Mouse (Mus musculus) cerebellum, postnatal 14 days (tissue): ENCODE measurements around the gene Ablim1.

ENCODE experiments used
- DNase-seq, 2 experiments: peaks; one replicate each; pipeline ENCODE4 v3.0.0; 2021; ENCODE audit warnings: mixed read lengths in 2 of 2

Ablim1 gene

DNA sequence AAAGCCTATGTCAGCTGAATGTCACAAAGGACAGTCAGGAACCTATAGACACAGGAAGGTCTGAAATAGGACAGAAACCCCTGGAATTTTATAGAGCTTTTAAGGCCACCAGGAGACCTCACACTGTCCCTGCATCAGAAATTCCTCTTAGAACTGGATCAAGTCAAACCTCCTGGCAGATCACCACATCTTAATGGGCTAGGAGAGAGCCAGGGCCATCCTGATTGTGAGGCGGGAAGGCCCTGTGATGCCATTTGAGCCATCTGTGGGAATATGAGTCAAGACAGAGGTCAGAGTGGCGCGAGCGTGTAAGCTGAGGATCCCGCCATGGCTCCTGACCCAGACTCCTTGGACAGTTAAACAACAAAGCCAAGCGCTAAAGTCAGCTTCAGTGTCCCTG, 133.4 kb downstream of the Ablim1 start:
- peak; percentile 53 to 56 for DNase-seq

DNA sequence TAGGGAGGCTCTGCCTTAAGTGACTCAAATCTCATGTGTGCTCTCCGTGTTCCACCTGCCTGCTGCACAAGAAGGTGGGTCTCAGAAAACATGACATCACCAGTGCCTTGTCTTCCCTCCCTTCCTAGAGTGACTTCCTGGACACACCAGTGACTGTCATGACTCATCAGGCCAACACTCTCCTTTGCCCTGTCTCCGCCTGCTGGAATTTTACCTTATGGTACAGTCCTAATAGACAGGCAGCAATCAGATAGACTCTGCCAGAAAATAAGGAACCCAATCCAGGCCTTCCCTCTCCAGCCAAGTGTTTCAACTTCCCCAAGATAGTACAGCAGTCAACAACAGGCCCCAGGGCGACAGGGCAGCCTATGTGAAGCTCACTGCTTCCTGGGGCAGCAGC, 133.8 kb downstream of the Ablim1 start:
- no peak for DNase-seq

DNA sequence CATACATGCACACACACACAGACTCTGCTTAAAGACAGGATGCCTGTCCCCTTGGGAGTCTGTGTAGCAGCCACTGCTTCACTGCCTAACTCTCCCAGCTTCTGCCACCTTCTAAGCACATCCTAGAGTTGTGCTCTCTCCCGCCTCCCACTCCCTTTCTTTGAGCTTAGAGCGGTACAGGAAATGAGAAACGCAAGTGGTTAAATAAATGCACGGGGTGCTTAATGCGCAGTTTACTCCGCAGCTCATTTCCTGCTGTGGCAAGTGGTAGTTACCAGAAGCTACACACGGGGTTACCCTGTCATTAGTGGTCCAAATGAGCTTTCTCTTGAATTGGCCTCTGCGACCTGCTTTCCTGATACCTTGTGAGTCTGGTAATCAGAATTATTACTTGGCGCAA, 134.4 kb downstream of the Ablim1 start:
- DNase-seq, result no peak

DNA sequence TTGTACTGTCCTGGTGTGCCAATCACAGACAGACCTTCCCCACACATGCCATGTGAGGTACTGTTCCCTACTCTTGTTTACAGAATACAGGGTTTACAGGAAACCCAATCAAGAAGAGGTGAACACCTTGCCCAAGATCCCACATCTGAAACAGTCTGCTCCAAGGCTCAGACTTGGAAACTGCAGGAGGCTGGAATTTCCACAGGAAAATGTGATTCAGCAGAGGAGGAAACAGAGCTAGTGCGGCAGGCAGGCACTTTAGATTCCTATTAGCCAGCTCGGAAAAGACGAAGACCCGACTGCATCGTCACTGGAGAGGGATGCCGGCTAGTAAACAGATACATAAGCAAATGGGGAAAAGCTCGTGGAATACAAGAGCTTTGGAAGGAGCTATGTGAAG, 135.4 kb downstream of the Ablim1 start:
- no peak for DNase-seq

DNA sequence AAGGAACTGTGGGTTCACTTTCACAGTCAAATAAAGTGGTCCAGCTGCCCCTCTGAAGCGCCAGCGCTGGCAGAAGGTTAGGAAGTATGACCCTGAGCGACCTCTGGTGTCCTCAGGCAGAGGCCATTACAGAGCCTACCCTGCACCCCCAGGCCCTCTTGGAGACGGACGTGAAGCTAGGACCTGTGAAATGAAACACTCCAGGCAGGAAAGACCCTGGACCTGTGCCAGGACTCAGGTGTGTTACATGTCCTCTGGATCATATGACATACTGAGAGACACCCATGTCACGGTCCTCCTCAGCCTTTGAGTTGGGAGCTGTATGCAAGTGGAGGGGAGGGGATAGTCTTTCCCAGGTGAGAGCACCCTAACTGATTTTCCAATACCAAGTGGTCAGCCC, 137.4 kb downstream of the Ablim1 start:
- DNase-seq, result peak in 1 of 2 experiments; percentile 44

DNA sequence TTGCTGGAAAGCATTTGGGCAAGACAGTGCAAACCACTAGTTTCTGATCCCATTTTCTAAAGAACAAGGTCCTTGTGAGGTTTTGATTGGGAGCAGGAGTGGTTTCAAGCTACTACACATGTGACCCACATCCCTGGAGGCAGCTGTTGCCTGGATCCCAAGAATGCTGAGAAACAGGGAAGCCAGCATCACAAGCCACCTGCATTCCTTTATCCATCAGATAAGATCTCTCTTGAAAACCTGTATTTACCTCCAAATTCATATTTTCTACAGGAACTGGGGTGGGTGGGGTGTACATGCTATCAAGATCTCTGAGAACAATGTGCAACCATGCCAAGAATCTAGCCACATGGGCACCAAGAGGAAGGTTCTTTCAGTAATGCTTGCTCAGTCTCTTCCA, 139.6 kb downstream of the Ablim1 start:
- no peak for DNase-seq

DNA sequence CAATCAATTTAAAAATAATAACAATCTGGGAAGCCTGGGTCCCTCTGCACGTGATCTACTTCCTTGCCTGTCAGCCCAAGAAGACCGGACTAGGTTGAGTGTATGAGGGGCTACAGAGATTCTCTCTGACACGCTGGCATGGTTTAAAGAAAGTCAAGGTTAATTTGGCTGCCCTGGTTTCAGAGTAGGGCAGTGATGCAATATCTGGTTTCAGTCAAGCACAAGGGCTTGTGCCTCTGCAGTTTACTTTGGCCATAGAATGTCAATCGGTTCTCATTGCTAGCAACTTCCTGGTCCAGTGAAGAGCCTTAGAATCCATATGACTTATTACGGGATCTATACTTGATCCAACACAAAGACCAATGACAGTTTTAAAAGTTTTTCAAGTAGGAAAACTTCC, 140.2 kb downstream of the Ablim1 start:
- no peak for DNase-seq

DNA sequence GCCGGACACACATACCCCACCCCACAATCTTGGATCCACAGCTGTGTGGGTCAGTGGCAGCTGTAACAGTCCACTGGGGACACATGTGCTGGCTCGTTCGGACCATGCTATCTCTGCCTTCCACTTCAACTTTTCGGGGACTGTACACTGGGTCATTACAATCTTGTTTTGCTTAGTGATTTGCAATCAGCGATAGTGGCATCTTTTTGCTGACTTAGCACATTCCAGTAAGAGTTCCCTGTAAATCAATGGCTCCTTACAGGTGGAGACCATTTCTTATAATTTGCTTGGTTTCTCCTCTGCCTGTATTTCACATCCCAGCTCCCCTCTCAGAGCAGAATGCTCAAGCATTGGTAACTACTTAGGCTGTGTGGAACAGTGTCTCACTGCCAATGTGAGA, 140.7 kb downstream of the Ablim1 start:
- no peak for DNase-seq

DNA sequence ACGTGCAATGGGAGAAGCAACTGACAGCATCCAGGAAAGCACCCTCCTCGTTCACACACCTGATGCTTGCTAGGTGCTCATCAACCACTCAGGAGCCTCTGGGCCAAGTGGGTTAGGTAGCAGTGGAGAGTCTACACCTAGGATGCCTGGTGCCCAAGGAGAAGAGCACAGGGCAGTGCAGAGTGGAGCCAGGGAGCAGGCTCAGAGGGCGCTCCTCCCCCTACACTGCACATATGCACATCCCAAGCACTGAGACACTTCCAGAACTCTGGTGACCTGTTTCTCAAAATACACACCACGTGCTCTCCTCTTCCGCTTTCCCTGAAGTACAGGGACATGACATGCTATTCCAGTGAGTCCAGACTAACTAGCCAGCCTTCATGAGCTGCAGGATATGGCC, 142.4 kb downstream of the Ablim1 start:
- DNase-seq, result no peak

DNA sequence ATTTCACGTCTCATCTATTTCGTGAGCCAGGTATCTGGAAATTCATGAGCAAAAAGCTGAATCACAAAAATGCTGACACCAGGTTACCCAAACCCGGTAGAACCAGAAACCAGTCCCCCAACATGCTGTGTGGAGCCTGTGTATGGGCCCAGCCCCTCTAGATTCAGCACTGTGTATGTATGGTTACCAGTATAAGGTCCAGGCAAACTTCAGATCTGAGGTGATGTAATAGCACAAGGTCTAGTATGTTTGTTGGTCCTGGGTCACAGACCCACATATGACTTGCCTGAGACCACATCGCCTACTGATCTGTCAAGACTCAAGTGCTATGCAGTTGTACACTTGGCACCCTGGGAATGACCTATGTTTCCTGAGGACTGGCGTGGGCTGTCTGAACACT, 143.8 kb downstream of the Ablim1 start:
- DNase-seq, result no peak

DNA sequence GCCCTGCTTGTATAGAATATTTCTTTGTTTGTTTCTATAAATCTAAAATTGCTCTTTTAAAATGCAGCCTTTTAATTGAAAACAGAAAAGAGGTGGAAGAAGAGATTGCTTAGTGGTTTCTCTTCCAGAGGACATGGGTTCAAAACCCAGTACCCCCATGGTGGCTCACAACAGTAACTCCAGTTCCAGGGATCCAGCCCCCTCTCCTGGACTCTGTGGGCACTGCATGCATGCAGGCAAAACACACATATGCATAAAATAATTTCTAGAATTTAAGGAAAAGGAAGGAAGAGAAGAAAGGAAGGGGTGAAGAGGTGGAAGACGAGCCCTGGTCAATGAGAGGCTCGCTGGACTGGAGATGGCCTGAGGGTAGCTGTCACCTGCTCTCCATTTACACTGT, 145.2 kb downstream of the Ablim1 start:
- DNase-seq, result no peak

DNA sequence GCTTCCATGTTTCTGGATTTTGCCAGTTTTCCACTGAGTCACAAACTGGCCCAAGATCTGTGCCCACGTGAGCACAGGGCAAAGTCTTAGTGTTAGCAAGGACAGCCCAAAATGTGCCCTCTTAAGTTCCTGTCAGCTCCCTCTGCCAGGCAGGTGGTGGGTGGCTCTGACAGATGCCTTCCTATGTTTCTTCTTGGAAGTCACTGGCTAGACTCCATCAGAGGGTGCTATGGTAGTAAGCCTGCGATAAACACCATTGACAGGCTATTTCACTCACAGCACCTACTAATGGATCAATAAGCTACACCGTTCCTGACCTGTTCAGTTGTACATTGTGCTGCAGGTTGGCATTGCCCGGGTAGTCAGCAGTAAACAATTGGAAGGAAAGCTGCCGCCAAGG, 147.0 kb downstream of the Ablim1 start:
- no peak for DNase-seq

DNA sequence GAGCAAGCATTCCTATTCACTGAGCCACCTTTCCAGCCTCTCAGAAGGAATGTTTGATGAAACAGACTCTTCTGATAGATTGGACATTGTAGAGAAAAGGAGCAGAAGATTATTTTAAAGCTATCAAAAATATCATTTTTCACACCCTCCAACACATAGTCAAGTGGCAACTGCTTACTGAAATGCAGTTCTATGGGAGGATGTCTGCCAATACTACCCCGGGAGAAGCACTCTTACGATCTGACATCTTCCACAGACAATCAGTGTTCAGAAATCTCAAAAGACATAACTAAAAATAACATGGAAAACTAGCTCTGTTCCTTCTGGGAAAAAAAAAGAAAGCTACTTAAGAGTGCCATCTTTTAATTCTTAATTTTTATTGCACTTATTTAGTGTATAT, 149.8 kb downstream of the Ablim1 start:
- DNase-seq, result no peak

DNA sequence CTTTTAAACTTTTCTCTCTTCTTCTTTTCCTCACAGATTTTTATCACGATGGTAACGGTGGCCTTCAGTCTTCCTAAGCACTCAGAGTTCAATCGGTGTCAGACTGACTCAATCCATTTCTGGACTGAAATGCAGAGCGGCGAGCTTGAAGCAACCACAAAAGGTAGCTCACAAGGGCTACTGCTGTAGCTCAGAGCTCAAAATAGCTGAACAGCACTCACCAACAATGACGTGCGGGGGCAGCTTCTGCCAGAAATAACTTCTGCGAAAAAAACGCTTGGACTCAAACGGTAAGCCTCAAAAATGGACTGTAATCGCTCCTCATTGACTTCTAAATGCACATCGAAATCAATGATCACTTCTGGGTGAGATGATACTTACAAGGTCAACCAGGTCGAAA, 151.4 kb downstream of the Ablim1 start:
- DNase-seq, result no peak

DNA sequence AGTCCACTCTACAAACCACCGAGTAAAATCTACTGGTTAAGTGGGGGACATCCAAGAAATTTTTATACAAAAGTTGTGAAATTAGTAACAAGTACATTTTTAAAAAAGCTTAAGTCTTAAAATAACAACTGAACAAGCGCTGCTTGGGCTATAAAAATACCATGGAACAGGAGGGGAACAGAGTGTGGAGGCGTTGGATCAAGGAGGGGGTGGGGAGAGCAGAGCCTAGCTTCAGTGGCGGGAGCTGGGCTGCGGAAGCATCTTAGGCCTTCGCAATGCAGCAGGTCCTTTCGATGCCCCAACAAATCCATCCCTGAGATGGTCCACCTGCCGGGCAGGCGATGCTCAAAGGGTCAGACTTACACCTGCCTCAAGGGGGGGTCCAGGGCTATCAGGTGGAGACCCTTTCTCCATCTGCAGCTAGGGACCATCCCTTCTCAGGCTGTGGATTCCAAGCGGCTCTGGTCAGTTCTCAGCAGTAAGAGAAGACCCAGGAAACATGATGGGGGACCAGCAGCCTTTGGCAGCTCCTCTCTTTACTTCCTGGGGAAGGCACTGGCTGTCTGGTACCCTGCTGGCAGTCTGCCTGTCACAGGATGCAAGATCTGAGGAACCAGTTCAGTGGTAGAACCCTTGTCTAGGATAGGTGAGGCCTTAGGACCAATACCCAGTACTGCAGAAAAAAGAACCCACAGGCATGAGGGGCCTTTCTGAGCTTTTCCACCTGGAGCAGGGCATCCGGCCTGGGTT, 152.6 kb downstream of the Ablim1 start:
- DNase-seq, result peak; percentile 44 to 56

DNA sequence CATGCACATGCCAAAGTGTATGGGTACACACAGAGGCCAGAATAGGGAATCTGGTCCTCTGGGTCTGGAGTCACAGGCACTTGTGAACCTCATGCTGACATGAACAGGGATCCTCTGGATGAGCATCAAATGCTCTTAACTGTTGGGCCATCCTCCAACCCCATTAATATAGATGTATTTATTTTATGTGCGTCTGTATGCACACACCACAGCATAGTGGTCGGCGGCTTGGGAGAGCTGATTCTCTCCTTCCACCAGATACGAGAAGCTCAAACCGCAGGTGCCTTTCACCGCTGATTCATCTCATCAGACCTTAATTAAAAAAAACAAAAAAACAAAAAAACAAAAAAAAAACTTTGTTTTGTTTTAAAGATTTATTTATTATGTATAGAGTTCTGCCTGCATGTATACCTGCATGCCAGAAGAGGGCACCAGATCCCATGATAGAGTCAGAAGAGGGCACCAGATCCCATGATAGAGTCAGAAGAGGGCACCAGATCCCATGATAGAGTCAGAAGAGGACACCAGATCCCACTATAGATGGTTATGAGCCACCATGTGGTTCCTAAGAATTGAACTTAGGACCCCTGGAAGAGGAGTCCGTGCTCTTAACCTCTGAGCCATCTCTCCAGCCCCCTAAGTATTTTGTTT, 153.6 kb downstream of the Ablim1 start:
- DNase-seq, result peak; percentile 80 to 82

DNA sequence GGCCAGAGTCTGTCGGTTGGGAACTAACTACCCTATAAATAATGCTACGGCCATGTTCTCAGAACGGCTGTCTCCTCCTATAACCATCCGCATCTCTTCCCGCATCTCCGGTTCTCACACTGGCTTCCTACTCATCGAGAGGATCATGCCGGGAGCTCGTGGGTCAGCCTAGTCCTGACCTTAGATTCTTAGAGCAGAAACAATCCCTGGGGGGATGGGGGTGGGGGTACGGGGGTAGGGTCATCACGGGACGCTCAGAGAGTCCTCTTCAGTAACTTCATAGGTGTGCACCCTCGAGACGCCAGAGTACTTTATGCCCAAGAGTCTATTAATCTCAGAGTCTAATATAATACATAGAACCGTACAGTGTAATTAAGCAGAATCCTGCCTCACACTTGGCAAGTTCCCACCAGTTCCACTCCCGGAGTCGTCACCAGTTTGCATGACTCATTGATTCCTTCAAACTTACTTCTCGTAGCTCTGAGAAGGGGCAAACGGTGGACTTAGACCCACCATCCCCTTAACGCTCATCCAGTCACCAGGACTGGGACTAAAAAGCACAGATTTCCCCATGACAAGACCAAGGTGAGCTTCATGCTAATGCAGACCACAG, 156.9 kb downstream of the Ablim1 start:
- no peak for DNase-seq

DNA sequence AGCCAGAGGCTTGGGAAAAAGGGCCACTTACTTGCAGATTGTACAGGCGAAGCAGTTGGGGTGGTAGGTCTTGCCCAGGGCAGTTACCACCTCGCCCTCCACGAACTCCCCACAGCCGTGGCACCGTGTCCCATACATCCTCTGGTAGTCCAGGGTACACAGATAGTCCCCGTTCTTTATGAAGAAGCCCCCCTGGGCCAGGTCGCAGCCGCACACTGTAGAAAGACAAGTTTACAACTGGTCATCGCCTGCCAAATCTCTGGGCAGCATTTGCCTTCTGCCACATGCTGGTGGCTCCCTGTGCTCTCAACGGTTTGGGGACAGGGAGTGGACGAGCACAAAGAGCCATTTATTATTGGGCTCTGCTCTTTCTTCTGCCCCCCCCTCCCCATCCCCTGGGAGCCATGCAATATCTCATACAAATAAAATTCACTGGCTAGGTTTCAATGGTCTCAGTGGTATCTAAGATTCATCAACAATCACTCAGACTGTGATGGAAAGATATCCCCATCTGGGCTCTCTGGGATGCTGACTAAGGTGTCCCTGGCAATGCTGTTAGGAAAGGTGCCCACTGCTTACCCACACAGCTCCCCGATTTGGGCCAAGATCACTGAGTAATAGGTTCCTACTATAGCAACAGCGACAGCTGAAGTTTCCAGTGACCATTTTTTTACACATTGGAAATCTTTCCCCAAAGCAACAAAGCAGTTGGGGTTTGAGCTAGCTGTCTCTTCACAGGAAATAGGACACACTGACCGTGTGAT, 159.4 kb downstream of the Ablim1 start:
- DNase-seq, result peak in 1 of 2 experiments; percentile 42

DNA sequence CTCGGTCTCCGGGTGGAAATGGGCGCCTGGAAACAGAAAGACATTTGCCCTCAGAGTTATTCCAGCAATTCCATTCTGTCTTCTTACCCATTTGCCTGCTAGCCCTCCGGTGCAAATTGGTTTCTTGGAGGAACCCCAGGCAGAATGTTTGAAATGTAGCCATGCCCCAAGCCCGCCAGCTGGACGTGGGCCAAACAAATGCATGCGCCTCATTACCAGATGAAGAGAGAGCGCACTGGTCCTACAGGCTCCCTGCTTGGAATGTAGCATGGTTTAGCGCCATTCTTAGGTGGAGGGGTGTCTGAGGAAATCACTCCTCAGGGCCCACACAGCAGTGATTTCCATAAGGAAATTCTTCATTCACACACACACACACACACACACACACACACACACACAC, 162.4 kb downstream of the Ablim1 start:
- peak; percentile 97 to 98 for DNase-seq

DNA sequence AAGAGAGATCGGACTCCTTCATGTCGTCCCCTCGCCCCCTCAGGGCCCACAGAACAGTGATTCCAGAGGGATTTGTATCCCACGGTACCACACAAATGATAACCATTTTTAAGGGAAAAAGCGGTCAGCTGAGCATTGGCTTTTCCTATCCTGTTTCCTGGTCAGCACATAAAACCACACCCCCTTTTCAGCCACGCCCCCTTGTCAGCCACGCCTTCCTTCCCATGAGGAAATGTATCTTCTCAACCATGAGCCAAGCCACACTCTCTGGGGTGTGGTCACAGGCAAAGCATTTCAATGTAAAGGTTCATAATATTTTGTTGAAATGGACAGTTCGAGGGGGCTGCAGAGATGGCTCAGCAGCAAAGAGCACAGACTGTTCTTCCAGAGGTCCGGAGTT, 163.2 kb downstream of the Ablim1 start:
- no peak for DNase-seq

DNA sequence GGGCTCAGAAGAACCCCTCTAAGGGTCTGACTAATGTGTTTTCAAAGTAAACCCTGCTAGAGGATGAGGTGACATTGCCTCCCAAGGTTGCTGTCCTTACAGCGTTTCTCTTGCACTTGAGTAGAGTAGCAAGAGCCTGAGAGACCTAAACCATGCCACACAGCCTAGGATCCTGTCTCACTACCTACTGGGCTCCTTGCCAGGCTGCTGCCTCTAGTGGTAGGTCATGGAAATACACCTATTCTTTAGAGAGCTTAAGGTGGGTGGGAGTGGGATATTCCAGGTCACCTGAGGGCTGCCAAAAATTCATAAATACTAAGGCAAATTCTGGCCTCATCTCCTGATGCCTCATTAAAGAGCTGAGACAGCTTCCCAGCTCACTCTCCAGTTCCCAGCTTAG, 164.4 kb downstream of the Ablim1 start:
- peak; percentile 83 to 90 for DNase-seq

DNA sequence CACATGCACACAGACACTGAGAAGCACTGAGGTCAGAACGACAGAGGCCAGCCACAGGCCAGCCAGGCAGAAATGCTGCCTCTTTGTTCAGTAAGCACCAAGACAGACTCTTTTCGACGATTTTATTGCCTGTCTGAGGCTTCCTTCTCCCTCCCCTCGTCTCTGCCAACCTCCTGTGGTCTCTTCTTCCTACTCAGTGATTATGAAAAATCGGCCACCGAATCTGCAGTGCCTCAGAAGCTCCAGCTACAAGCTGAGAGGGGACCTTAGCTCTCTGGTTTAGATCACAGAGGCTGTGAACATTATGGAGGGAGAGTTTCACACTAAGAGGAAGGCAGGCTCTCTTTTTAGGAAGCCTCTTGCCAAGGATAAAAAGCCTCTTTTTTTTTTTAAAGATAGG, 167.0 kb downstream of the Ablim1 start:
- peak; percentile 48 to 52 for DNase-seq

DNA sequence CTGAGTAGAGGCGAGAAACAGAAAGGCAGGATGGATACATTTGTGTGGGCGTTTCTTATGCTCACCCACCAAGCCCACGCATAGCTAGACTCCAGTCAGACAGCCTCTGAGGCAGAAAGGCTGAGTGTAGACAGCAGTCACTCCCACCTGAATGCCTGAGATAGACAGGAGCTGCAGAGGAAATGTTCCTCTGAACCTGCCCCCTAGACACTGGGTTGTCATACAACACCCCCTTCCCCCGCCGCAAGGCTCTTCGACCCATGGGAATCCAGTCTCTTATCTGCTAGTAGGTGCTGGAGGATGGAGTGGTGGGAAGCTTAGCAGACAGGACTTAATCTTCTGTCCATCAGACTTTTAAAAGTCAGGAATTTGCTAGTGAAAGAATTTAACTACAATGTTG, 167.8 kb downstream of the Ablim1 start:
- no peak for DNase-seq

DNA sequence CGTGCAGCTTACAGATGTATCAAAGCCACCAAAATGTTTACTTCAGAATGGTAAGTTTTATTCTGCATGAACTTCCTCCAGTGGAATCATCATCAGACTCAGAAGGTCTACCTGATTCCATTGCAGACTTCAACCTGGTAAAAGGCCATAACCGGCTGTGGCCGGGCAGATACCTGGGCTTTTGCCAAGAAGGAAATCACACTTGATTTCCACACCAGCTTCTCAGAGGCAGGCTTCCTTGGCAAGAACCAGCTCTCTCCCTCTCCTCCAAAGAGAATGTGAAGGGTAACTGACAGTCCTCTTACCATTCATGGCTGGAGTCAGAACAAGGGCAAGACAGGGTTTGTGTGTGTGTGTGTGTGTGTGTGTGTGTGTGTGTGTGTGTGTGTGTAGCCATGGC, 171.1 kb downstream of the Ablim1 start:
- DNase-seq, result no peak
